Mouse (Mus musculus) urinary bladder, postnatal 14 days (tissue): ENCODE measurements around the gene Bysl.
"Not testable (repeated sequence)": the region's sequence is repeated elsewhere in the genome, so short reads cannot be mapped to it uniquely, and the experiment has no call there.

Experiments used
- DNase-seq: peaks from one replicate; pipeline ENCODE4 v3.0.0; 2021; ENCODE audit warnings: low spot score

Gene Bysl

GRCm38 (mm10) chr17:47610849-47611660 is at the start of gene Bysl, which contains the start of the genes Med20 and Gm20517:
Gene Bysl (minus strand): TSS chr17:47611492.
Gene Med20 (plus strand): TSS chr17:47611582.
Gene Gm20517 (plus strand): TSS chr17:47611589.
- DNase-seq: peak; percentile 97

- DNase-seq: no peak
These were observed 47.5 kb upstream of the Bysl start for GRCm38 (mm10) chr17:47658741-47659243.

GRCm38 (mm10) chr17:47657901-47658300 is 46.6 kb upstream of the Bysl start:
- DNase-seq: no peak

GRCm38 (mm10) chr17:47655697-47656096 is 44.4 kb upstream of the Bysl start:
- no peak for DNase-seq

- DNase-seq: not testable (repeated sequence)
These were observed 43.1 kb upstream of the Bysl start for GRCm38 (mm10) chr17:47654346-47654745.

GRCm38 (mm10) chr17:47651953-47652352 is 40.7 kb upstream of the Bysl start:
- no peak for DNase-seq

GRCm38 (mm10) chr17:47648966-47649365 is 37.7 kb upstream of the Bysl start:
- no peak for DNase-seq

GRCm38 (mm10) chr17:47646683-47647082 is 35.4 kb upstream of the Bysl start:
- DNase-seq: peak; percentile 62

- DNase-seq: no peak
These were observed 31.7 kb upstream of the Bysl start for GRCm38 (mm10) chr17:47642992-47643391.

- no peak for DNase-seq
These were observed 22.9 kb upstream of the Bysl start for GRCm38 (mm10) chr17:47633999-47634770.

- DNase-seq: no peak
These were observed 21.0 kb upstream of the Bysl start for GRCm38 (mm10) chr17:47632181-47632840.

GRCm38 (mm10) chr17:47630678-47631065 is 19.4 kb upstream of the Bysl start, which contains the start of gene Usp49:
Gene Usp49 (plus strand): TSS chr17:47630690.
- no peak for DNase-seq

GRCm38 (mm10) chr17:47629717-47630677 is 18.7 kb upstream of the Bysl start:
- DNase-seq: peak; percentile 37

GRCm38 (mm10) chr17:47628851-47629676 is 17.8 kb upstream of the Bysl start:
- peak; percentile 96 for DNase-seq

- no peak for DNase-seq
These were observed 16.5 kb upstream of the Bysl start for GRCm38 (mm10) chr17:47627791-47628190.

- DNase-seq: no peak
These were observed 14.7 kb upstream of the Bysl start for GRCm38 (mm10) chr17:47626031-47626430.

- no peak for DNase-seq
These were observed 13.8 kb upstream of the Bysl start for GRCm38 (mm10) chr17:47625088-47625487.

GRCm38 (mm10) chr17:47624572-47624971 is 13.3 kb upstream of the Bysl start:
- DNase-seq: not testable (repeated sequence)

GRCm38 (mm10) chr17:47622912-47623554 is 11.7 kb upstream of the Bysl start:
- DNase-seq: no peak
